Comparison of ENCODE assay signal across 8 mouse cellular contexts in genomic region chr3:103916205-103916838, GRCm38 (mm10). TPM values are rescaled to one million over a fixed set of nuclear protein-coding genes. Genes with fewer than 3 reads are reported as not detected.
DNase-seq lines count a peak whose midpoint lies in the region; ATAC-seq and TF ChIP-seq lines count a peak whose summit lies in the region.

No protein-coding gene starts in this region.

- DNase-seq in liver, adult 2 months (ENCODE audit: extremely low read depth, low read depth, low spot score) = peak; percentile 14
- DNase-seq in liver = no peak
- no peak for DNase-seq in embryo, embryonic 11 days
- DNase-seq in urinary bladder, postnatal 14 days (ENCODE audit: low spot score) = no peak
- DNase-seq in kidney, postnatal 14 days = no peak

- peaks cover 13% of the 10 kb centered on the region; the same call in 1 of the 2 replicates for H3K79me2 ChIP-seq in liver, adult 2 months (ENCODE audit: control insufficient read depth, insufficient read depth, low read length)

- no peak overlapping the region; the same call in 1 of the 2 replicates for H3K4me3 ChIP-seq in liver, adult 2 months (ENCODE audit: insufficient read depth, low read depth, low read length)
- peak overlapping the region; percentile 99; the same call in 1 of the 2 replicates for H3K4me3 ChIP-seq in cortical plate, adult 2 months (ENCODE audit: insufficient read depth, low read length)
- peak overlapping the region; percentile 99 for H3K4me3 ChIP-seq in hindbrain, embryonic 13.5 days

- TF ChIP-seq POLR2A in liver, adult 2 months (IDR thresholded peaks at IDR 0.05; ENCODE audit: extremely low read depth, insufficient read depth, low read length) = no peak
- no peak for TF ChIP-seq POLR2A in cortical plate, adult 2 months (IDR thresholded peaks at IDR 0.05; ENCODE audit: extremely low read depth, insufficient read depth, low read length)

- no peaks in the 10 kb centered on the region for H3K36me3 ChIP-seq in liver, adult 2 months (ENCODE audit: control insufficient read depth, insufficient read depth, low read length)
- 0 out of 2 replicates have a peak, but pooled peaks cover 3% of the 10 kb centered on the region for H3K36me3 ChIP-seq in hindbrain, embryonic 13.5 days

- H3K4me2 ChIP-seq in hindbrain, embryonic 13.5 days = peak overlapping the region; percentile 87

- H3K27ac ChIP-seq in liver, adult 2 months (replicated peaks; ENCODE audit: insufficient read depth, low read depth, low read length) = no peak overlapping the region
- H3K27ac ChIP-seq in cortical plate, adult 2 months (ENCODE audit: insufficient read depth, low read length) = no peak overlapping the region
- no peak overlapping the region for H3K27ac ChIP-seq in hindbrain, embryonic 13.5 days

- ATAC-seq in hindbrain, embryonic 13.5 days (ENCODE audit: low FRiP score) = no peak
- peak; percentile 17; the same call in 1 of the 2 replicates for ATAC-seq in megakaryocyte progenitor cell, adult 5-6 weeks (replicated peaks; ENCODE audit: poor library complexity)

- H3K4me1 ChIP-seq in liver, adult 2 months (ENCODE audit: control insufficient read depth, insufficient read depth, low read length) = peaks cover 9% of the 10 kb centered on the region
- H3K4me1 ChIP-seq in cortical plate, adult 2 months (ENCODE audit: control insufficient read depth, insufficient read depth, low read length) = 0 out of 2 replicates have a peak, but pooled peaks cover 1% of the 10 kb centered on the region
- peaks cover 13% of the 10 kb centered on the region for H3K4me1 ChIP-seq in hindbrain, embryonic 13.5 days (replicated peaks)

- TF ChIP-seq CTCF in liver, adult 2 months (IDR thresholded peaks at IDR 0.05; ENCODE audit: low read depth, low read length) = no peak
- no peak for TF ChIP-seq CTCF in cortical plate, adult 2 months (IDR thresholded peaks at IDR 0.05; ENCODE audit: extremely low read depth, insufficient read depth, low read length)

- H3K9me3 ChIP-seq in hindbrain, embryonic 13.5 days = no peaks in the 10 kb centered on the region

- no peak overlapping the region for H3K9ac ChIP-seq in liver, adult 2 months (ENCODE audit: low read depth, low read length)
- peak overlapping the region; percentile 70 for H3K9ac ChIP-seq in hindbrain, embryonic 13.5 days

- no peaks in the 10 kb centered on the region for H3K27me3 ChIP-seq in liver, adult 2 months (ENCODE audit: control insufficient read depth, insufficient read depth, low read length)
- no peaks in the 10 kb centered on the region for H3K27me3 ChIP-seq in hindbrain, embryonic 13.5 days

- 34% methylated on average over 5 of the region's 5 CpGs for WGBS in liver, adult 2 months
- WGBS in hindbrain, embryonic 13.5 days = 45% methylated on average over 5 of the region's 5 CpGs

RNA-seq across cellular contexts. Expression of gene Rsbn1, which starts 2.4 kb away (rescaled TPM):
- total RNA-seq in liver, adult 2 months (2014; rRNA removed) = 5.8 and 7.1 TPM in 2 replicates
- 0.68 and 1.1 TPM in 2 replicates for polyA plus RNA-seq in liver, adult 2 months (2012; rRNA removed)
- polyA plus RNA-seq in cortical plate, adult 2 months (2012; rRNA removed) = 9.5 and 9.8 TPM in 2 replicates
- polyA plus RNA-seq in hindbrain, embryonic 13.5 days (2015; fragmentation: Nextera tagmentation; extraction: Ambion mirVana) = 21.3 and 24.4 TPM in 2 replicates
- 56.7 and 62.2 TPM in 2 replicates for total RNA-seq in megakaryocyte progenitor cell, adult 5-6 weeks (2015)
- total RNA-seq in megakaryocyte progenitor cell, adult 5-6 weeks (2017) = 52.8 and 57.6 TPM in 2 replicates

RNA-seq across cellular contexts. Expression of gene Phtf1, which starts 51.6 kb away (rescaled TPM):
- 5.2 TPM in 2 replicates for total RNA-seq in liver, adult 2 months (2014; rRNA removed)
- polyA plus RNA-seq in liver, adult 2 months (2012; rRNA removed) = 1.2 and 1.6 TPM in 2 replicates
- polyA plus RNA-seq in cortical plate, adult 2 months (2012; rRNA removed) = 25.3 and 27.7 TPM in 2 replicates
- 27.9 and 30.0 TPM in 2 replicates for polyA plus RNA-seq in hindbrain, embryonic 13.5 days (2015; fragmentation: Nextera tagmentation; extraction: Ambion mirVana)
- total RNA-seq in megakaryocyte progenitor cell, adult 5-6 weeks (2015) = 18.8 and 20.3 TPM in 2 replicates
- total RNA-seq in megakaryocyte progenitor cell, adult 5-6 weeks (2017) = 27.3 and 32.7 TPM in 2 replicates

RNA-seq across cellular contexts. Expression of gene Ptpn22, which starts 56.7 kb away (rescaled TPM):
- 0.83 and 1.6 TPM in 2 replicates for total RNA-seq in liver, adult 2 months (2014; rRNA removed)
- 0.78 and 0.87 TPM in 2 replicates for polyA plus RNA-seq in liver, adult 2 months (2012; rRNA removed)
- 1.3 and 1.4 TPM in 2 replicates for polyA plus RNA-seq in cortical plate, adult 2 months (2012; rRNA removed)
- 0.38 and 0.47 TPM in 2 replicates for polyA plus RNA-seq in hindbrain, embryonic 13.5 days (2015; fragmentation: Nextera tagmentation; extraction: Ambion mirVana)
- total RNA-seq in megakaryocyte progenitor cell, adult 5-6 weeks (2015) = 78.1 and 81.2 TPM in 2 replicates
- total RNA-seq in megakaryocyte progenitor cell, adult 5-6 weeks (2017) = 45.3 and 57.6 TPM in 2 replicates
